Mouse (Mus musculus) testis, adult 2 months (tissue): ENCODE results near the gene Dhfr. TPM values are rescaled to one million over a fixed set of nuclear protein-coding genes. Genes with fewer than 3 reads are reported as not detected.
"Not testable (repeated sequence)": the region's sequence is repeated elsewhere in the genome, so short reads cannot be mapped to it uniquely, and the experiment has no call there.

Source experiments
- H3K27ac ChIP-seq: fragments of 200-500 bp; 2 replicates; pipeline ENCODE4 v1.5.1; 2012; ENCODE audit warnings: low read depth, low read length; ENCODE audit not compliant: control insufficient read depth, insufficient read depth
- H3K27me3 ChIP-seq: fragments of 200-500 bp; 2 replicates; pipeline ENCODE4 v1.6.1; 2012; ENCODE audit warnings: mild to moderate bottlenecking, low read length, moderate library complexity; ENCODE audit not compliant: control insufficient read depth, insufficient read depth
- H3K36me3 ChIP-seq: fragments of 200-500 bp; 2 replicates; pipeline ENCODE4 v1.6.1; 2012; ENCODE audit warnings: mild to moderate bottlenecking, low read length; ENCODE audit not compliant: control insufficient read depth, insufficient read depth
- H3K4me1 ChIP-seq: fragments of 200-500 bp; 2 replicates; pipeline ENCODE4 v1.6.1; 2012; ENCODE audit warnings: low read length; ENCODE audit not compliant: control insufficient read depth, insufficient read depth
- H3K4me3 ChIP-seq: fragments of 200-500 bp; 2 replicates; pipeline ENCODE4 v1.5.1; 2012; ENCODE audit warnings: low read depth, mild to moderate bottlenecking, low read length, moderate library complexity, mixed read lengths; ENCODE audit not compliant: control insufficient read depth
- CTCF ChIP-seq: fragments of 200-500 bp; IDR thresholded peaks from 2 replicates; pipeline ENCODE4 v1.5.1; 2012; ENCODE audit warnings: low read depth, mild to moderate bottlenecking, inconsistent platforms, low read length, moderate library complexity; ENCODE audit not compliant: control insufficient read depth, insufficient read depth, insufficient replicate concordance
- POLR2A ChIP-seq: fragments of 200-500 bp; IDR thresholded peaks from 2 replicates; pipeline ENCODE4 v1.6.1; 2012; ENCODE audit warnings: low read depth, mild to moderate bottlenecking, inconsistent platforms, low read length, moderate library complexity; ENCODE audit not compliant: control insufficient read depth
- polyA plus RNA-seq: library from polyadenylated mRNA; depleted of rRNA; stranded (reverse); fragments of >200 nt; gene quantifications from 2 replicates; pipeline ENCODE4 v1.2.3, GENCODE M21; 2012

The Dhfr gene
- polyA plus RNA-seq, 1 experiment, result 0.77 TPM

DNA sequence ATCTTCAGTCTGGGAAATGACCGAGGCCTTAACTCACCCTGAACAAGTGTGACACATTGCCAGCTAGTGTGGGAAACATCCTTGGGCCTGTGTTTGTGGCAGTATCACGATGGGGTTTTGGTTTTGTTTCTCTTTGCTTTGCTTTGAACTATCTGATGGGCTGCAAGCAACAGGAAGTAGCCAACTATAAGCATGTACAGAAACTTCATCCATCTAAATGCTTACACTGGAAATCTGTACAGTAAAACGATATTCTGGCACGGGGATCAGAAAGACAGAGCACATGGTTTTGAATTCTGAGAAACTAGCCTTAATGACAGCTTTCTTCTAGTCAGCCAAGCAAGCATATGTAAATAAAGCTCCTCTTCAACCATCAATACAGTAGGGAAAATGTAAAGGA lies 570 bp upstream of the Dhfr start:
- H3K36me3 ChIP-seq, result no peaks in the 10 kb centered on the region
- H3K4me3 ChIP-seq, result peak overlapping the region; percentile 87
- H3K27me3 ChIP-seq, result no peaks in the 10 kb centered on the region
- H3K27ac ChIP-seq, result peak overlapping the region; percentile 63; the same call in 1 of the 2 replicates
- H3K4me1 ChIP-seq, result peaks cover 4% of the 10 kb centered on the region
- TF ChIP-seq CTCF (no peak), POLR2A (no peak)

DNA sequence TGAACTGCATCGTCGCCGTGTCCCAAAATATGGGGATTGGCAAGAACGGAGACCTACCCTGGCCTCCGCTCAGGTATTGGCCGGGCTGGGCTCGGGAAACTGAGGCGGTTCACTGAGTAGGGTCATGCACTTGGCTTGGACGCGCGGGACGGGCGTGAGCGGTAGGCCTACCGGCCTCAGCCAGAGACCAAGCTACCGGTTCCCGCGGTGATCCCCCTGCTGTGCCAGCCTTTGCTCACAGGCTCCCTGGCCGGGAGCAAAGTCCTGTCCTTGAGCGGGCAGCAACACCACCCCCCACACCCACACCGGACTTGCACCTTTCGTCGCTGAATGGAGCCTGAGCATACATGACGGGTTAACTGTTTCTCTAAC lies 732 bp downstream of the Dhfr start:
- H3K27me3 ChIP-seq, result no peaks in the 10 kb centered on the region
- peak overlapping the region; percentile 85 for H3K4me3 ChIP-seq
- TF ChIP-seq POLR2A (no peak), CTCF (no peak)
- peak overlapping the region; percentile 69 for H3K27ac ChIP-seq
- H3K36me3 ChIP-seq, result no peaks in the 10 kb centered on the region
- peaks cover 4% of the 10 kb centered on the region for H3K4me1 ChIP-seq

DNA sequence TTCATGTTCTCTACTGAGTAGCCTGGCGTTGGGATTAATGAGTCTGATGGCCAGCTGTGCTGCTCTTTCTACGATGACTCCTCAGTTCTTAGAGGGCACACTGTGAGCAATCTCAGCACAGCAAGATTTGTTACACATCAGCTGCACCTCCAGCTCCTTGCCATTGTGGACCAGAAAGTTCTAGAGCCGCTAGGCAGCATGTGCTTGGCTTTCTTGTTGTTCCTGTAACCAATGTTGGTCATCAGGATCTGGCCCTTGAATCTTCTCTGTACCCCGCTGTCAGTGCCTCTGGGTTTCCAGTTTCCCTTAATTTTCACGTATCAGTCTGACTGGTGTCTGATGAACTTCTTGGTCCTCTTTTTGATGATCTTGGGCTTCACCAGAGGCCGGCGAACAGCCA lies 1.9 kb downstream of the Dhfr start:
- H3K27ac ChIP-seq, result no peak overlapping the region
- TF ChIP-seq POLR2A (no peak), CTCF (no peak)
- H3K4me1 ChIP-seq, result peaks cover 4% of the 10 kb centered on the region
- H3K36me3 ChIP-seq, result no peaks in the 10 kb centered on the region
- no peaks in the 10 kb centered on the region for H3K27me3 ChIP-seq
- no peak overlapping the region for H3K4me3 ChIP-seq

DNA sequence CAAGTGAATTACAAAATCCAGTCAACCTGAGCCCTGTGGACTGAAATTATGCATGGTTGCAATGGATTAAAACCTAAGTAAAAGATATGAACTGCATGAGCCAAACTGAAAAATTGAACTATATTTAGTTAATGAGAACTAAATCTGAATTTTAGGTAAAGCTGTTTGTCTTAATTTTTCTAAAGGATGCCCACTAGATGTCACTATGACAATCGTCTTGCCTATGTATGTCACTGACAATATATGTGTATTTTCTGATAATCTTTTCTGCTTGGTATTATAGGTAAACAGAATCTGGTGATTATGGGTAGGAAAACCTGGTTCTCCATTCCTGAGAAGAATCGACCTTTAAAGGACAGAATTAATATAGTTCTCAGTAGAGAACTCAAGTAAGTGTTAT lies 3.1 kb downstream of the Dhfr start:
- TF ChIP-seq CTCF (no peak), POLR2A (no peak)
- Histone ChIP-seq H3K4me3 (no peak overlapping the region), H3K27ac (no peak overlapping the region), H3K4me1 (peaks cover 4% of the 10 kb centered on the region), H3K36me3 (no peaks in the 10 kb centered on the region), H3K27me3 (no peaks in the 10 kb centered on the region)

DNA sequence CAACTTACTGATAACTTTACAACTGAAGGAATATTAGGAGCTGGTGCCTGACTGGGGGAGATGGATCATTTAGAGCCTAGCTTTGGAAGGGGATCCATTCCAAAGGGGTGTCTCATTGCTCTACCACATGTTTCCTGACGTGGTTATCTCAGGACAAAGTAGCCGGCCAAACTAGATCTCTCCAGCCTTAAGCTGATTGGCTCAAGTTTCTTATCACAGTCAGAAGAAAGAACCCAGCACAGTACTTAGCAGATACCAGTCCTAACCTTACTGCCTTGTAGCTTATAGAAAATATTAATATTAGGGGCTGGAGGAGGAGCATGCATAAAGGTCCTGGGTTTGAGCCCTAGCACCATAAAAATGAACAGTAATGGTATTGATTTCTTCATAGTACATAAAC lies 7.1 kb downstream of the Dhfr start:
- TF ChIP-seq CTCF (no peak), POLR2A (no peak)
- Histone ChIP-seq H3K27me3 (no peaks in the 10 kb centered on the region), H3K36me3 (no peaks in the 10 kb centered on the region), H3K4me1 (no peaks in the 10 kb centered on the region), H3K4me3 (no peak overlapping the region), H3K27ac (no peak overlapping the region)

DNA sequence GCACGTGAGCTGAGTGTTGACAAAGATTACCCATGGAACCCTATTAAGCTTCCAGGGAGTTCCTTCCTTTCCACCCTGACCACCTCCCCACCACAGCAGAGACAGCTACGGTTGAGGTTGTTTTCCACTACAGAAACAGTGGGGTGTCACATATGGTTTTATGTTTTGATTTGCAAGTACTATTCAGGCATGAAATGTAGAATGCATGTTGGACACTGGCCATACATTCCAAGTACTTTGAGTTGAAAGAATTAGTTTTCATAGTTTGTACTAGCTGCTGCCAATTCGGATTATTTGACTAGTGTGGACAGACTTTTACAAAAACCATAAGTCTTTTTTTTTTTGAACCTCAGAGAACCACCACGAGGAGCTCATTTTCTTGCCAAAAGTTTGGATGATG lies 10.8 kb downstream of the Dhfr start:
- Histone ChIP-seq H3K36me3 (no peaks in the 10 kb centered on the region), H3K4me1 (no peaks in the 10 kb centered on the region; the same call in 1 of the 2 replicates), H3K27me3 (no peaks in the 10 kb centered on the region), H3K4me3 (no peak overlapping the region), H3K27ac (no peak overlapping the region)
- TF ChIP-seq CTCF (no peak), POLR2A (no peak)

DNA sequence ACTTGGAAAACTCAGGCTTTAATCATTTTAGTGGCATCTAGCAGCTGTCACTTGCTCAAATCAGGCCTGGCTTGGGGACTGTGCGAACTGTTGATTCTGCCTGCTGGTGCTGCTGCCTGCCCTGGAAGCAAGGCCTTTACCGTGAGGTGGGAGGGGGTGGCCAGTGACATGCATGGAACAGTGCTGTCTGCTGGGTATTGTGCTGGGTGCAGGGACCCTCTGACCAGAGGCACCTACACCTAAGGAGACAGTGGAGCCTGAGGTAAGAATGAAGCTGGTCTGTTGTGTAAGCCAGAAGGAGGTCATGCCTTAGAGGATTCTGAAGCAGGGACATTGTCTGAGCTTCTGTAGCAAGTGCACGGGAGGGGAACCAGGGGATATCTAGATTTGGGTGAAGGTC lies 16.3 kb downstream of the Dhfr start:
- no peaks in the 10 kb centered on the region for H3K27me3 ChIP-seq
- no peaks in the 10 kb centered on the region; the same call in 1 of the 2 replicates for H3K4me1 ChIP-seq
- no peak overlapping the region for H3K27ac ChIP-seq
- H3K4me3 ChIP-seq, result no peak overlapping the region
- no peaks in the 10 kb centered on the region for H3K36me3 ChIP-seq
- TF ChIP-seq POLR2A, result no peak
- no peak for TF ChIP-seq CTCF

DNA sequence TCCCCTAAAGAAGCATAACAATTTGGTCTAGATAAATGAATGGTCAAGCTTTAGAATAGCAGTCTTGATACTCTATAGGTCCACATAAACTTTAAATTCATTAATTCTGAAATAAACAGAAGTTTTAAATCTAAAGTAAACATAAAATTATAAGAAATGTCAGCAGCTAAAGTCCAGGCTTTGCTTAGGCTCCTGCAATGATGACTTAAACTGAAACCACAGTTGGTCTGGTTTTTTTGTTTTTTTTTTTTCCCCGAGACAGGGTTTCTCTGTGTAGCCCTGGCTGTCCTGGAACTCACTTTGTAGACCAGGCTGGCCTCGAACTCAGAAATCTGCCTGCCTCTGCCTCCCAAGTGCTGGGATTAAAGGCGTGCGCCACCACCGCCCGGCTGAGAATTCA lies 16.9 kb downstream of the Dhfr start:
- not testable (repeated sequence) for H3K27me3 ChIP-seq, H3K36me3 ChIP-seq

More for the DNA sequence above, 16.9 kb downstream of the Dhfr start:
- H3K4me3 ChIP-seq, H3K4me1 ChIP-seq, H3K27ac ChIP-seq: not testable (repeated sequence)
